Mouse (Mus musculus) ES-E14 (cell line): ENCODE data around the gene Mbtd1.

Experiments
- MAFK ChIP-seq: IDR thresholded peaks from 2 replicates; pipeline ENCODE4 v1.6.1; 2014; ENCODE audit warnings: mild to moderate bottlenecking, low read depth, low read length, inconsistent platforms; ENCODE audit not compliant: insufficient read depth
- ZC3H11A ChIP-seq: IDR thresholded peaks from 2 replicates; pipeline ENCODE4 v1.6.1; 2012; ENCODE audit warnings: low read depth, mild to moderate bottlenecking, inconsistent platforms, low read length, borderline replicate concordance

- TF ChIP-seq ZC3H11A (no peak), MAFK (no peak)
Observed at GRCm38 (mm10) chr11:93986298-93986697, 100.6 kb downstream of the Mbtd1 start.
